Mouse (Mus musculus): ENCODE data around the gene Ttll11. TPM values are rescaled to one million over a fixed set of nuclear protein-coding genes. Genes with fewer than 3 reads are reported as not detected.

The Ttll11 gene
- total RNA-seq, 1 experiment: 0.31 TPM

DNA sequence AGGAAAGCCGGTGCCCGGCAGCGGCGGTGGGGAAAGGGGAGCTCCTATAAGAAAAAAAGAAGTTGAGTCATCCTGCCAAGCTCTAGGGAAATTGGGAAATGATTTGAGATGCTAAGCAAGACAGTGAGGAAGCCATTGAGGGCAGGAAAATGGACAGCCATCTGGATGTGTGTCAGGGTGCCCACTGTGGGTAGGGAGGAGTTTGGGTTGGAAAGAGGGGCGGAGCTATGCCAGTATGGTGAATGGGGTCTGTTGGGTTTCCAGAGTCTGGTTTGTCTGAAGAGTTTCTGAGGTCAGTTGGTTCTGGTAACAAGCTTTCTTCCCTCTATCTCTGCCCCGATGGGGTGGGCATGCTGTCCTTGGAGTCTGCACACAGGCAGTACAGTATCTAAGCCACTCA, 256.4 kb downstream of the Ttll11 start:
- H3K4me3 ChIP-seq (ENCODE audit: insufficient read depth in 1 of 2, low read depth in 1 of 2, low read length in 2 of 2, poor library complexity in 1 of 2, severe bottlenecking in 1 of 2): no peak overlapping the region
- peaks cover 0 to 3% of the 10 kb centered on the region in 2 experiments; a peak in 1 of 4 replicates for H3K4me1 ChIP-seq (ENCODE audit: control insufficient read depth in 2 of 2, insufficient read depth in 2 of 2, low read length in 2 of 2, poor library complexity in 1 of 2)
- TF ChIP-seq ZNF384 (IDR thresholded peaks at IDR 0.05; ENCODE audit: low read depth, low read length): no peak
- TF ChIP-seq ZC3H11A (IDR thresholded peaks at IDR 0.05; ENCODE audit: borderline replicate concordance, low read depth, low read length): no peak
- TF ChIP-seq MAFK (IDR thresholded peaks at IDR 0.05; ENCODE audit: insufficient read depth, low read depth, low read length): no peak
- no peak for TF ChIP-seq HCFC1 (IDR thresholded peaks at IDR 0.05; ENCODE audit: borderline replicate concordance, insufficient read depth, low read length)
- TF ChIP-seq CHD2 (IDR thresholded peaks at IDR 0.05; ENCODE audit: low read depth, low read length): no peak
- in situ Hi-C loops (cut with MboI; ENCODE audit: low sequenced_read_pairs in 2 of 2, unreplicated experiment in 2 of 2): no loop called here
- H3K9me3 ChIP-seq (ENCODE audit: control insufficient read depth, insufficient read depth, low read depth, low read length): no peaks in the 10 kb centered on the region
- DNase-seq (ENCODE audit: low read depth, low spot score): no peak
- peaks cover 67% of the 10 kb centered on the region for H3K36me3 ChIP-seq (ENCODE audit: control insufficient read depth, insufficient read depth, low read length, poor library complexity, severe bottlenecking)
- no peak overlapping the region for H3K9ac ChIP-seq (ENCODE audit: insufficient read depth, low read depth, low read length, poor library complexity, severe bottlenecking)
- H3K27ac ChIP-seq (ENCODE audit: insufficient read depth, low read depth, low read length, poor library complexity, severe bottlenecking): no peak overlapping the region

DNA sequence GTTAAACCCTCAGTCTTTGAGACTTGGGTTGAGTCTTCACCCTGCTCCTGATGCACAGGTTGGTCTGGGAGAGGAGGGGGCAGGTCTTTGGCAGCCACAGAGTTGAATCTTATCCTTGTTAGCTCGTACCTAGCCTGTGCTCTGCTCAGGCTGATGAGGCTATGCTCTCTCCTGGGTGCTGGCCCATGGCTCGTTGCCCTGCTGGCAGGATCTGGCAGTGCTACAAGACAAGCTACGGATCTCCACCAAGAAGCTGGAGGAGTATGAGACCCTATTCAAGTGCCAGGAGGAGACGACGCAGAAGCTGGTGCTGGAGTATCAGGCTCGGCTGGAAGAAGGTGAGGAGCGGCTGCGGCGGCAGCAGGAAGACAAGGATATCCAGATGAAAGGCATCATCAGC, 256.9 kb downstream of the Ttll11 start:
- in situ Hi-C loops (cut with MboI; ENCODE audit: low sequenced_read_pairs in 2 of 2, unreplicated experiment in 2 of 2): no loop called here
- peaks cover 0 to 3% of the 10 kb centered on the region in 2 experiments; a peak in 1 of 4 replicates for H3K4me1 ChIP-seq (ENCODE audit: control insufficient read depth in 2 of 2, insufficient read depth in 2 of 2, low read length in 2 of 2, poor library complexity in 1 of 2)
- H3K9ac ChIP-seq (ENCODE audit: insufficient read depth, low read depth, low read length, poor library complexity, severe bottlenecking): no peak overlapping the region
- DNase-seq (ENCODE audit: low read depth, low spot score): no peak
- H3K9me3 ChIP-seq (ENCODE audit: control insufficient read depth, insufficient read depth, low read depth, low read length): no peaks in the 10 kb centered on the region
- peaks cover 67% of the 10 kb centered on the region for H3K36me3 ChIP-seq (ENCODE audit: control insufficient read depth, insufficient read depth, low read length, poor library complexity, severe bottlenecking)
- no peak overlapping the region for H3K4me3 ChIP-seq (ENCODE audit: insufficient read depth in 1 of 2, low read depth in 1 of 2, low read length in 2 of 2, poor library complexity in 1 of 2, severe bottlenecking in 1 of 2)
- TF ChIP-seq CHD2 (IDR thresholded peaks at IDR 0.05; ENCODE audit: low read depth, low read length) (no peak), HCFC1 (IDR thresholded peaks at IDR 0.05; ENCODE audit: borderline replicate concordance, insufficient read depth, low read length) (no peak), MAFK (IDR thresholded peaks at IDR 0.05; ENCODE audit: insufficient read depth, low read depth, low read length) (no peak), ZNF384 (IDR thresholded peaks at IDR 0.05; ENCODE audit: low read depth, low read length) (no peak)
- H3K27ac ChIP-seq (ENCODE audit: insufficient read depth, low read depth, low read length, poor library complexity, severe bottlenecking): no peak overlapping the region

DNA sequence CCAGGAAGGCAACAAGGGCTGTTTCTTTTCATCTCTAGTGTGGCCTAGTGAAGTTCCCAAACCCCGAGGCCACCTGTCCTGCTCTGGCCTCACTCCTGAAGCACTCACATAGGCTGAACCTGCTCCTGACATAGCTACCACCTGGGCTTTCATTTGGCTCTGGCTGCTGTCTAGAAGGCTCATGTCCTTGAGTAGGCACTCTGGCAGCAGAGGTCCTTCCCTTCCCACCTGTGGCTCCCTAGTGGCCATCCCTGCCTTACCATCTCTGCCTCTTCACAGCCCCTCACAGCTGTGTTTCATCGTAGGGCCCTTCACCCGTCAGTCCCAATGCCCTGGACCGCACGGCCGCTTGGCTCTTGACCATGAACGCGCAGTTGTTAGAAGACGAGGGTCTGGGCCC, 258.8 kb downstream of the Ttll11 start:
- peaks cover 0 to 3% of the 10 kb centered on the region in 2 experiments; a peak in 1 of 4 replicates for H3K4me1 ChIP-seq (ENCODE audit: control insufficient read depth in 2 of 2, insufficient read depth in 2 of 2, low read length in 2 of 2, poor library complexity in 1 of 2)

DNA sequence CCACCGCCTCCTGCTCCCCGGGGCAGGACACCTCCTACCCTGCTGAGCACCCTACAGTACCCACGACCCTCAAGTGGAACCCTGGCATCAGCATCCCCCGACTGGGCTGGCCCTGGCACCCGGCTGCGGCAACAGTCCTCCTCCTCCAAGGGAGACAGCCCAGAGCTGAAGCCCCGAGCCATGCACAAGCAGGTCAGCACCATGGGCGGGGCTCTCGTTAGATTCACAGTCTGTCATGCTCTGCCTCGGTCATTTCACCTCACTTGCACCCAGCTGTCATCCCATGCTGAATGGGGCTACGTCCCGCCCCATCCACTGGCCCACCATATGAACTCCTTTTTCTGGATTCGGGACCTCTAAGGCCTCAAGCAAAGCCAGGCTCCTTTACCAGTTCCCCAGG, 259.2 kb downstream of the Ttll11 start:
- TF ChIP-seq HCFC1 (IDR thresholded peaks at IDR 0.05; ENCODE audit: borderline replicate concordance, insufficient read depth, low read length): no peak
- no peak for TF ChIP-seq ZC3H11A (IDR thresholded peaks at IDR 0.05; ENCODE audit: borderline replicate concordance, low read depth, low read length)
- no peak for TF ChIP-seq CHD2 (IDR thresholded peaks at IDR 0.05; ENCODE audit: low read depth, low read length)
- TF ChIP-seq ZNF384 (IDR thresholded peaks at IDR 0.05; ENCODE audit: low read depth, low read length): no peak
- no peak for TF ChIP-seq MAFK (IDR thresholded peaks at IDR 0.05; ENCODE audit: insufficient read depth, low read depth, low read length)
- in situ Hi-C loops (cut with MboI; ENCODE audit: low sequenced_read_pairs in 2 of 2, unreplicated experiment in 2 of 2): no loop called here
- Histone ChIP-seq H3K36me3 (ENCODE audit: control insufficient read depth, insufficient read depth, low read length, poor library complexity, severe bottlenecking) (peaks cover 60% of the 10 kb centered on the region), H3K9ac (ENCODE audit: insufficient read depth, low read depth, low read length, poor library complexity, severe bottlenecking) (no peak overlapping the region), H3K27ac (ENCODE audit: insufficient read depth, low read depth, low read length, poor library complexity, severe bottlenecking) (no peak overlapping the region), H3K4me1 (ENCODE audit: control insufficient read depth in 2 of 2, insufficient read depth in 2 of 2, low read length in 2 of 2, poor library complexity in 1 of 2) (peaks cover 3% of the 10 kb centered on the region in 2 experiments; a peak in 2 of 4 replicates), H3K4me3 (ENCODE audit: insufficient read depth in 1 of 2, low read depth in 1 of 2, low read length in 2 of 2, poor library complexity in 1 of 2, severe bottlenecking in 1 of 2) (peak overlapping the region in 1 of 2 experiments; percentile 16; a peak in 1 of 4 replicates), H3K9me3 (ENCODE audit: control insufficient read depth, insufficient read depth, low read depth, low read length) (no peaks in the 10 kb centered on the region)
- DNase-seq (ENCODE audit: low read depth, low spot score): no peak

More for the DNA sequence above, 258.8 kb downstream of the Ttll11 start:
- peaks cover 60% of the 10 kb centered on the region for H3K36me3 ChIP-seq (ENCODE audit: control insufficient read depth, insufficient read depth, low read length, poor library complexity, severe bottlenecking)
- H3K4me3 ChIP-seq (ENCODE audit: insufficient read depth in 1 of 2, low read depth in 1 of 2, low read length in 2 of 2, poor library complexity in 1 of 2, severe bottlenecking in 1 of 2): no peak overlapping the region
- TF ChIP-seq ZC3H11A (IDR thresholded peaks at IDR 0.05; ENCODE audit: borderline replicate concordance, low read depth, low read length): no peak
- no peak for TF ChIP-seq MAFK (IDR thresholded peaks at IDR 0.05; ENCODE audit: insufficient read depth, low read depth, low read length)
- no peak for TF ChIP-seq ZNF384 (IDR thresholded peaks at IDR 0.05; ENCODE audit: low read depth, low read length)
- no peak for TF ChIP-seq CHD2 (IDR thresholded peaks at IDR 0.05; ENCODE audit: low read depth, low read length)
- no peak for TF ChIP-seq HCFC1 (IDR thresholded peaks at IDR 0.05; ENCODE audit: borderline replicate concordance, insufficient read depth, low read length)
- no peak overlapping the region for H3K9ac ChIP-seq (ENCODE audit: insufficient read depth, low read depth, low read length, poor library complexity, severe bottlenecking)
- no peak overlapping the region for H3K27ac ChIP-seq (ENCODE audit: insufficient read depth, low read depth, low read length, poor library complexity, severe bottlenecking)
- DNase-seq (ENCODE audit: low read depth, low spot score): no peak
- H3K9me3 ChIP-seq (ENCODE audit: control insufficient read depth, insufficient read depth, low read depth, low read length): no peaks in the 10 kb centered on the region
- in situ Hi-C loops (cut with MboI; ENCODE audit: low sequenced_read_pairs in 2 of 2, unreplicated experiment in 2 of 2): no loop called here

DNA sequence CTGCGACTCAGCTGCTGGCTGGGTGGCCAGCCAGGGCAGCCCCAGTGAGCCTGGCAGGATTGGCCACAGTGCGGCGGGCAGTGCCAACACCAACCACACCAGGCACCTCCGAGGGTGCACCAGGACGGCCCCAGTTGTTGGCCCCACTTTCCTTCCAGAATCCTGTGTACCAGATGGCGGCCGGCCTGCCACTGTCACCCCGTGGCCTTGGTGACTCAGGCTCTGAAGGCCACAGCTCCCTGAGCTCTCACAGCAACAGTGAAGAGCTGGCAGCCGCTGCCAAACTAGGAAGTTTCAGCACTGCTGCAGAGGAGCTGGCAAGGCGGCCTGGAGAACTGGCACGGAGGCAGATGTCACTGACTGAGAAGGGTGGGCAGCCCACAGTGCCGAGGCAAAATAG, 259.6 kb downstream of the Ttll11 start:
- DNase-seq (ENCODE audit: low read depth, low spot score): no peak
- in situ Hi-C loops (cut with MboI; ENCODE audit: low sequenced_read_pairs in 2 of 2, unreplicated experiment in 2 of 2): no loop called here
- Histone ChIP-seq H3K4me3 (ENCODE audit: insufficient read depth in 1 of 2, low read depth in 1 of 2, low read length in 2 of 2, poor library complexity in 1 of 2, severe bottlenecking in 1 of 2) (peak overlapping the region in 1 of 2 experiments; percentile 16; a peak in 2 of 4 replicates), H3K27ac (ENCODE audit: insufficient read depth, low read depth, low read length, poor library complexity, severe bottlenecking) (no peak overlapping the region), H3K4me1 (ENCODE audit: control insufficient read depth in 2 of 2, insufficient read depth in 2 of 2, low read length in 2 of 2, poor library complexity in 1 of 2) (peaks cover 3% of the 10 kb centered on the region in 2 experiments; a peak in 2 of 4 replicates), H3K9me3 (ENCODE audit: control insufficient read depth, insufficient read depth, low read depth, low read length) (no peaks in the 10 kb centered on the region), H3K36me3 (ENCODE audit: control insufficient read depth, insufficient read depth, low read length, poor library complexity, severe bottlenecking) (peaks cover 62% of the 10 kb centered on the region), H3K9ac (ENCODE audit: insufficient read depth, low read depth, low read length, poor library complexity, severe bottlenecking) (no peak overlapping the region)
- TF ChIP-seq MAFK (IDR thresholded peaks at IDR 0.05; ENCODE audit: insufficient read depth, low read depth, low read length): no peak
- no peak for TF ChIP-seq ZC3H11A (IDR thresholded peaks at IDR 0.05; ENCODE audit: borderline replicate concordance, low read depth, low read length)
- no peak for TF ChIP-seq HCFC1 (IDR thresholded peaks at IDR 0.05; ENCODE audit: borderline replicate concordance, insufficient read depth, low read length)
- no peak for TF ChIP-seq ZNF384 (IDR thresholded peaks at IDR 0.05; ENCODE audit: low read depth, low read length)
- no peak for TF ChIP-seq CHD2 (IDR thresholded peaks at IDR 0.05; ENCODE audit: low read depth, low read length)
